Mouse (Mus musculus) limb, embryonic 10.5 days (tissue): ENCODE results near the gene Med1. TPM values are rescaled to one million over a fixed set of nuclear protein-coding genes. Genes with fewer than 3 reads are reported as not detected.
"Not testable (repeated sequence)": the region's sequence is repeated elsewhere in the genome, so short reads cannot be mapped to it uniquely, and the experiment has no call there.

Experiments
- DNase-seq: peaks from one replicate; pipeline ENCODE4 v3.0.0-alpha.2; 2017; ENCODE audit warnings: low spot score
- H3K27ac ChIP-seq: fragments of 300-500 bp; sonication (generic); 2 replicates; pipeline ENCODE4 v1.5.1; 2016; ENCODE audit warnings: mild to moderate bottlenecking
- H3K27me3 ChIP-seq: fragments of 300-500 bp; sonication (generic); 2 replicates; pipeline ENCODE4 v1.6.1; 2016; ENCODE audit warnings: low read depth, mild to moderate bottlenecking; ENCODE audit not compliant: poor library complexity, severe bottlenecking
- H3K36me3 ChIP-seq: fragments of 300-500 bp; sonication (generic); 2 replicates; pipeline ENCODE4 v1.6.1; 2016; ENCODE audit warnings: mild to moderate bottlenecking, moderate library complexity
- H3K4me1 ChIP-seq: fragments of 300-500 bp; sonication (generic); 2 replicates; pipeline ENCODE4 v1.6.1; 2016
- H3K4me3 ChIP-seq: fragments of 300-500 bp; sonication (generic); 2 replicates; pipeline ENCODE4 v1.5.1; 2016; ENCODE audit warnings: mild to moderate bottlenecking, moderate library complexity
- H3K9me3 ChIP-seq: fragments of 300-500 bp; sonication (generic); replicated peaks from 2 replicates; pipeline ENCODE4 v1.6.1; 2016; ENCODE audit warnings: mild to moderate bottlenecking
- WGBS: fragments of 180-500 bp; shearing (Covaris S2); methylation state at CpG from one replicate; pipeline ENCODE4 v1.1.7; 2016; 5-methylcytosine and 5-hydroxymethylcytosine counted together
- polyA plus RNA-seq: library from polyadenylated mRNA; unstranded; fragments of >200 nt; fragmentation: Nextera tagmentation; extraction: Ambion mirVana; gene quantifications from 2 replicates; pipeline ENCODE4 v1.2.1, GENCODE M21; 2016

Gene Med1
- polyA plus RNA-seq, 1 experiment from 2014 or later = 84.3 TPM

DNA sequence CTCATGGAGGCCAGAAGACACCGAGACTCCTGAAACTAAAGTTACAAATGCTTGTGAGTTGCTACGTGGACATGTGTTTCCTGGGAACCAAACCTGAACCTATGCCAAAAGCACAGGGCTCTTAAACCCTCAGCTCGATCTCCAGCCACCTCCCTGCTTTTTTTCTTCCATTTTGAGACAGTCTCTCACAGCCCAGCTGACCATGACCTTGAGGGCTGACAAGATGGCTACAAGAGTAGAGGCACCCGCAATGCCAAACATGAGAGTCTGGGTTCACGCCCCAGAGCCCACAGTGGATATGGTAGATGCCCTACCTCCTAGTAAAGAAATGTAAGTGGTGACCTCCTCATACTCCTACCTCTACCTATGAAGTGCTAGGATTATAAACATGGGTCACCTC lies 2.3 kb downstream of the Med1 start:
- 95% methylated on average over 5 of the region's 5 CpGs for WGBS
- H3K4me3 ChIP-seq = no peak overlapping the region
- H3K4me1 ChIP-seq = peaks cover 14% of the 10 kb centered on the region

DNA sequence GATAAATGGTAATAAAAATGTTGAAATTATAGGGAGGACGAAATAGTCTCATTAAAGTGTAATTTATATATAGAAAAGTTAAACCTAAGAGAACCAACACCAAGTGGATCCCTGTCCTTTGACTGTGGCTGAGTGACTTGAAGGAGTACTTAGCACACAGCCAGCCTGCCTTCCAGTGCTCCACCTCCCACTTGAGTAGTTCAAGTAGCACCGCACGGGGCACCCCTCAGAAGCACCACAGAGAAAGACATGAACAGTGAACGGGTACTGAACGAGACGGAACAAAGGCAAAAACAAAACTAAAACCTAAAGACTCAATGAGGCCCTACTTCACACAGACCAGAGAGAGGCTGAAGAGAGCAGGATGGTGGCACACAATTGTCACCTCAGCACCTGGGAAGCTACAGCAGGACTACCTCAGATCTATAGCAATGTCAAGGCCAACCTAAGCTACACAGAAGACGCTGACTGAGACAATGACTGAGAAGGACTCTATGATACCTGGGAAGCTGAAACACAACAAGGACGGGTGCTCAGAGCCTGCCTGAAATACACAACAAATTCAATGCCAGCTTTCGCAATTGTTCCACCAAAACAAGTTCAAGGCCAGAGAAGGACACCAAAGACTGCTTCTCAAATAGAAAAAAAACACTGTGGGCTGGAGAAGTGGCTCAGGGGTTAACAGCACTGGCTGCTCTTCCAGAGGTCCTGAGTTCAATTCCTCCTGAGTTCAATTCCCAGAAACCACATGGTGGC lies 5.3 kb downstream of the Med1 start:
- H3K36me3 ChIP-seq = peaks cover 83% of the 10 kb centered on the region
- no peaks in the 10 kb centered on the region for H3K9me3 ChIP-seq
- DNase-seq = no peak
- H3K27me3 ChIP-seq = no peaks in the 10 kb centered on the region
- peaks cover 10% of the 10 kb centered on the region for H3K4me1 ChIP-seq
- H3K4me3 ChIP-seq = no peak overlapping the region
- 94% methylated on average over 9 of the region's 9 CpGs for WGBS
- H3K27ac ChIP-seq = no peak overlapping the region

More for the DNA sequence above, 2.3 kb downstream of the Med1 start:
- H3K9me3 ChIP-seq = no peaks in the 10 kb centered on the region
- H3K27ac ChIP-seq = no peak overlapping the region
- no peak for DNase-seq
- peaks cover 53% of the 10 kb centered on the region for H3K36me3 ChIP-seq
- H3K27me3 ChIP-seq = no peaks in the 10 kb centered on the region

DNA sequence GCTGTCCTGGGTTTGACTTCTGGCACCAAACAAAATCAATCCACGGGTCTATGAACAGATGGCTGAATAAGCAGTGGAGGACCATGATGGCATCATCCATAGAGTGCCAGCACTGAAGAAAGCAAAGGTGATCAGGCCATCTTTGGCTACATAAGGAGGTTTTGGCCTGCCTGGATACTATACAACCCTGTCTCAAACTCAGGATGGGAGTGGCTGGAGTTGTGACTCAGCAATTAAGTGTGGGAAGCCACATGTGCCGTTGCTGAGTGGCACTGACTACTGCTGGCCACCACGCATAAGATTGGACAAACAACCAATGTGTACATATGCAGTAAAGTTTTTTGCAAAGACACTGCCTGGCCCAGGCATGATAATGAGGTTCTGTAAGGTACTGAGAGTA lies 10.9 kb downstream of the Med1 start:
- H3K4me3 ChIP-seq, H3K27ac ChIP-seq, DNase-seq, H3K4me1 ChIP-seq, H3K27me3 ChIP-seq, H3K9me3 ChIP-seq: not testable (repeated sequence)
- peaks cover 96% of the 10 kb centered on the region for H3K36me3 ChIP-seq
- WGBS = 92% methylated on average over 3 of the region's 3 CpGs

DNA sequence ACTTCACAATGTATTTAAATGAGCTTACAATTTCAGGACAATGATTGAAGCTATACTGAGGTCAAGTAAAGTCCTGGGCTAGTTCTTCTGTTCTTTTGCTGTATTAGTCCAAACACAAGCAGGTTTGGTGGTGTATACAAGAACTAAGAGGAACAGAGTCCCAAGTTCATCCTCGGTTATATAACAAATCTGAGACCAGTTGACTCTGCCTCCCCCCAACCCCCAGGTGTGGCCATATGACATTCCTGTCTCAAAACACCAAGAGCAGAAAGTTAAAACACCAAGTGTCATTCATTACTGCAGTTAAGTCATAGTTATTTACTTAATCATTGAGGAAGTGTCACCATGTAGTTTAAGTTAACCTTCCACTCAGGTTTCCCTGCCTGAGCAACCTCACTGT lies 24.7 kb downstream of the Med1 start:
- H3K36me3 ChIP-seq = peaks cover 99% of the 10 kb centered on the region
- DNase-seq = no peak
- no peaks in the 10 kb centered on the region for H3K4me1 ChIP-seq
- H3K9me3 ChIP-seq = no peaks in the 10 kb centered on the region
- no peaks in the 10 kb centered on the region for H3K27me3 ChIP-seq
- H3K27ac ChIP-seq = no peak overlapping the region
- no peak overlapping the region for H3K4me3 ChIP-seq
- WGBS = 90% methylated on average over 1 of the region's 1 CpGs

DNA sequence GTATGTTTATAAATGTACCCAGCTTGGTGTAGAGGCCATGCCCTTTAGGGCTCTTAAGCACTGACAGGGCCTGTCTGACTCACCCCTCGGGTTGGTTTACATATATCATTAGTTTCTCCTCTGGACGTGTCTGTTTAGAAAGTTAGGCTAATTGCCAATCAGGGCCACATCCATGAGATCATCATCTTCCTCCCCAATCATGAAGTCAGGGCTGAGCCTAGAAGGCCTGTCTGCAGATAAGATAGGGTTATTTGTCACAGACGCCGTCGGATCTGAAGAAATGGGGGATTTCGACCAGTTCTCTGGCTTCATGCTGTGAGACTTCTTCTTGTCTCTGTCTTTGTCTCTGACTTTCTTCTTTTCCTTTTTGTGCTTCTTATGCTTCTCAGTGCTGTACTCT lies 38.0 kb downstream of the Med1 start:
- Histone ChIP-seq H3K4me3 (no peak overlapping the region), H3K27me3 (no peaks in the 10 kb centered on the region), H3K4me1 (peaks cover 3% of the 10 kb centered on the region), H3K27ac (no peak overlapping the region), H3K9me3 (no peaks in the 10 kb centered on the region), H3K36me3 (peaks cover 63% of the 10 kb centered on the region)
- no peak for DNase-seq
- WGBS = 84% methylated on average over 6 of the region's 6 CpGs

DNA sequence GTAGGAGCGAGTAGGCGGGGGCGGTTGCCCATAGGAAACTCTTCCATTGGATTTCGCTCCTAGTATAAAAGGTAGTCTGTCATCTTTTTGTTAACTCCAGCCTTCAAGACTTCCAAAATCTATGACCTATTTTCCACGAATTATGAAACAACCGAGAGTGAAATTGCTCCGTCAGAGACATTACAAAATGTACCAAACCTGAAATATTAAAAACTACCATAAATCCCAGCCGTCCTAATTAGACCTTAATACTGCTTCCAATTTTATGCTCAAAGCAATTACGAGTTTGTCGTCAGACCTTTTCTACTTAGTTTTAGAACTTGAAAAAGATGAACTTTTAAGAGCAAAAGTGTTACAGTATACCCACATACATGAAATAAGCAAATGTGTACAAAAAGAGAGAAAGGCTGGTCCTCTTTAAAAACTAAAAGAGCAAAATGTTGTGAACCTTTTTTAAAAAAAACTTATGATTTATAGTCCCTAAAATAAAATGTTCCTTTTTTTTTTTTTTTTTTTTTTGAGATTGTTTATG lies 42.4 kb downstream of the Med1 start:
- Histone ChIP-seq H3K9me3 (no peaks in the 10 kb centered on the region), H3K36me3 (peaks cover 19% of the 10 kb centered on the region), H3K27ac (peak overlapping the region; percentile 89; the same call in 1 of the 2 replicates), H3K4me1 (peaks cover 19% of the 10 kb centered on the region), H3K27me3 (no peaks in the 10 kb centered on the region), H3K4me3 (peak overlapping the region; percentile 84)
- 9% methylated on average over 10 of the region's 10 CpGs for WGBS
- no peak for DNase-seq

DNA sequence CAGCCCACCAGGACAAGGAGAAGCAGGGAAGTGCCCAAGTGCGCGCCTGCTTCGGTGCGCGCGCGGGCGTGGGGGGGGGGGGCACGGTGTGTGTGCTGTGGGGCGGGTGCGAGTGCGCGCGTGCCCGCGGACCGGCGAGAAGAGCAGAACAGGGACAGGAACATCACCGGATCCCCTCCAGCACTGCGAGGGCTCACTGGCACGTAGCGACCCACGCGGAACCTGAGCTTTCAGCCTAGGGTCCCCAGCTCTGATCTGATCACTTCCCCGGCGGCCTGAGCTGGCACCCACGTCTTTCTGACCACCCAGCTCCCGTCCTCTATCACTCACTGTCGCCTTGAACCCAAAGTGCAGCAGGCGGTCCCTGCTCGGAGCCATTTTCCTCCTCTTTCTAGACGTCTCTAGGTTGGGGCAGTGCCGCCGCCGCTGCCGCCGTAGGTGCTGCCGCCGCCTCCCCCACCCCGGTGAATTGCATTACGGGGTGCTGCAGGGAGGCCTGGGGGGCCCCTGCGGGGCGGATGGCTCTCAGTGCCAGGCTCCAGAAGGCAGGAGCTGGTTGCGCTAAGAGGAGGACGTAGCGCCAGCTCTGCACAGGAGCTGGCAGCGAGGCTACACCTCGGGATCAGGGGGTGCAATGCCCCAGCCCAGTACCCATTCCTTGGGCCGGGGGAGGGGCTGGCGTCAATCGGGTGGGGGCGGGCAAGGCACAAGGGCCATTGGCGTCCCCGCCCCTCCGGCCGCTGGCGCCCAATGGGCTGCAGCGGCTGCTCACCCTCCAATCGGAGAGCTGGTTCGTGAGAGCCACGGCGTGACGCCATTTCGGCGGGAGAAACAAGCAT lies 43.1 kb downstream of the Med1 start, which contains the start of gene Fbxl20:
Gene Fbxl20, minus strand, starts transcription at position 618 of the 839 bp plus-strand sequence.
- DNase-seq = peak; percentile 95
- peak within 1 kb of the TSS; percentile 84 for H3K4me3 ChIP-seq
- WGBS = under 1% methylated on average over 64 of the region's 65 CpGs

DNA sequence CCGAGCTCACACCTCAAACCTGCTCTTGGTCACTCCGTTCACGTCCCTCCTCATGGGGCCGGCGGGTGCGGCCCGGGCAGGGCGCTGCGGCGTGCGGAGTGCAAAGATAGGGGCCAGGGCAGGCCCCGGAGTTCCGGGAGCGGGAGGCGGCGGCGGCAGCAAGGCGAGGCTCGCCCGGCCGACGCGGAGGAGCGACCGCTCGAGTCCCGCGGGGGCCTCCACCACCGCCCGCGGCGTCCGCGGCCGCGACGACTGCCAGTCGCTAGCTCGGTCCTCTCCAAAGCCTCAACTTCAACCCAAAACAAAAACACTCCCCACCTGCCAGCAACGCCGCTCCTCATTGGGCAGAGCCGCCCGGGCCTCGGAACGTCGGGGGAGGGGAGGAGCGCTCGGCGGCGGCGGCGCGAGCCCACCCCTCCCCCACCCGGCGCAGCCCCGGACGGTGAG lies 43.8 kb downstream of the Med1 start:
- peak overlapping the region; percentile 84 for H3K4me3 ChIP-seq
- DNase-seq = peak; percentile 99
- H3K9me3 ChIP-seq = no peaks in the 10 kb centered on the region
- under 1% methylated on average over 56 of the region's 57 CpGs for WGBS
- no peaks in the 10 kb centered on the region for H3K27me3 ChIP-seq
- peaks cover 5% of the 10 kb centered on the region; the same call in 1 of the 2 replicates for H3K36me3 ChIP-seq
- peaks cover 19% of the 10 kb centered on the region for H3K4me1 ChIP-seq
- peak overlapping the region; percentile 89 for H3K27ac ChIP-seq

More for the DNA sequence above, 43.1 kb downstream of the Med1 start, which contains the start of gene Fbxl20:
- peak within 1 kb of the TSS; percentile 89 for H3K27ac ChIP-seq
- H3K27me3 ChIP-seq = no peaks in the 10 kb centered on the region
- no peaks in the 10 kb centered on the region for H3K9me3 ChIP-seq
- H3K4me1 ChIP-seq = peaks cover 19% of the 10 kb centered on the region
- peaks cover 12% of the 10 kb centered on the region for H3K36me3 ChIP-seq

DNA sequence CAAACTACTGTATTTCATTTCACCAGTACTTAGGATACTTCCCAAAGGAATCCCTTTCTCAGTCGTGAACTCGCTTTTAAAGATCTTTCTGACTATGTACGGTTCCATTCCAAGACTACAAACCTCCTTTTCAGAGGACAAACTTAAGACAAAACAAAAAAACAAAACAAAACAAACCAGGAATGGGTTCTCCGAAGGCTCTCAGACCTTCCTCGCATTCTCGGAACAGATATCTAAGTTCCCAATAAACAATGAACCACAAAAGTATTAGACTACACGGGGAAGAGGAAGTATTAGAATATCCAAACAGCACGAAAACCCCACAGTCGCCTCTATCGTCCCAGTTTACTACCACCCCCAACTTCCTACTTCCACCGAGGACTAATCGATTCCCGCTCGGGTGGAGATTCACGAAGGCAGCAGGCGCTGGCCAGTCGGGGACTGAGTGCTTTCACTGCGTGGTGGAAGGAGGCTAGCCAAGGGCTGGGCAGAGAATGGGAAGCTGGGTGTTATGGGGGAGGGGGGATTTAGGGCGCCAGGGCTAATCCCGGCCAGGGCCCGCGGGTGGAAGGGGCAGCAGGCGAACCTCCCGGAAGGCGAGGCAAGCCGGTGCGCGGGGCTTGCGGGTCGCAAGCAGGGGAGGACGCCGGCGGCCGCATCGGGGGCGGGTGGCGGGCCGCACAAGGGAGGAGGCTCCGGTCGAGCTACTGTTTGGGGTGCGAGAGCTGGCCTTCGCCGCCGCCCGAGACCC lies 44.4 kb downstream of the Med1 start:
- H3K27ac ChIP-seq = peak overlapping the region; percentile 89
- no peaks in the 10 kb centered on the region for H3K9me3 ChIP-seq
- peak; percentile 65 for DNase-seq
- WGBS = 4% methylated on average over 45 of the region's 45 CpGs
- peak overlapping the region; percentile 84 for H3K4me3 ChIP-seq
- H3K4me1 ChIP-seq = peaks cover 19% of the 10 kb centered on the region
- H3K27me3 ChIP-seq = no peaks in the 10 kb centered on the region
- 0 out of 2 replicates have a peak, but pooled peaks cover under 1% of the 10 kb centered on the region for H3K36me3 ChIP-seq

DNA sequence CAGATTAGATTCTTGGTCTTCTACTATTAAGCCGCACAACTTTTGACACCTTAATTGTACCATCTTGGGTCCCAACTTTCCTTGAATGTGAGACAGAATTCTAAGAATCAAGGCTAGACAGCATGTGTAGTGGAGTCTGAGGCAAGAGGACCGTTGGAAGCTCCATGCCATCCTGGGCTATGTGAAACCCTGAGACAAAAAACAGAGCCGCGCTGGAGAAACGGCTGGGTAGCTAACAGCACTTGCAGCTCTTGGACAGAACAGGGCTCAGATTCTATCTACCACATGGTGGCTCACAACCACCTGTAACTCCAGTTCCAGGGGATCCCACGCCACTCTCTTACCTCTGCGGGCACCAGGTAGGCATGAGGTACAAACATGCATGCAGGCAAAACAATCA lies 47.2 kb downstream of the Med1 start:
- peaks cover 13% of the 10 kb centered on the region for H3K36me3 ChIP-seq
- no peaks in the 10 kb centered on the region for H3K9me3 ChIP-seq
- no peak overlapping the region for H3K27ac ChIP-seq
- H3K4me3 ChIP-seq = no peak overlapping the region
- DNase-seq = no peak
- no peaks in the 10 kb centered on the region for H3K27me3 ChIP-seq
- peaks cover 19% of the 10 kb centered on the region for H3K4me1 ChIP-seq
- WGBS = 88% methylated on average over 7 of the region's 7 CpGs

DNA sequence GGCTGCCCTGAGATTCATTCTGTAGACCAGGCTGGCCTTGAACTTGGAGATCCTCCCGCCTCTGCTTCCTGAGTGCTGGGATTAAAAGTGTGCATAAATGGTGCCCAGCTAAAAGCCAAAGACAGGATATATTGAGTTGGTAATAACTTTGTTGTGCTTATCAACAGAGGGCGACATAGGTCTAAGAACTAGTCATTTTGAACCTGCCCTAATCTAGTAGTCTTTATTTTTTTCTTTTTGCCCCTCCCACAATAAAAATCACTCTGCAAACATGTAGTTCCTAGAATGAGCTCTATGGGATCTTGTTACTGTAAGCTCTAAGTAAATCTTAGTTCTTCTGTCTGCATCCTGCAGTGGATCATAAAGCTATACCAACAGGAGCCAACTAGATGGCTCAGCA lies 50.5 kb downstream of the Med1 start:
- Histone ChIP-seq H3K9me3 (no peaks in the 10 kb centered on the region), H3K36me3 (peaks cover 19% of the 10 kb centered on the region), H3K27me3 (no peaks in the 10 kb centered on the region), H3K4me3 (no peak overlapping the region), H3K4me1 (peaks cover 3% of the 10 kb centered on the region), H3K27ac (no peak overlapping the region)
- DNase-seq = no peak
- 90% methylated on average over 2 of the region's 2 CpGs for WGBS

DNA sequence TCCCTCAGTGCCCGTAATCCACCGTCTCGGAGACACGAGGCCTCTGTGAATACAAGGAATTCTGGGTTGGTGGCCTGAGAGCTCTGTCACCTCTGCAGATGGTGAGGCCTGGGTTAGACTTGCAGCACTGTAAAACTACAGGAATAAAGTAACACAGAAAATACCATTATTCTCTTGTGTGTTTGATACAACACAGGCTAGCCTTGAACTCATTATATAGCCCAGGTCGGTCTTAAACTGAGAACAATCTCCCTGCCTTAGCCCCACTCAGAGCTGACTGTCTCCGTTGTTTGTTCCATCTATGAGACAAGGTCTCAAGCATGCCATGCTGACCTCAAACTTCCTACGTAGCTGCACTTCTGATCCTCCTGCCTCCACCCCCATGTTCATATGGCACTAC lies 54.2 kb downstream of the Med1 start:
- Histone ChIP-seq H3K4me3 (no peak overlapping the region), H3K9me3 (no peaks in the 10 kb centered on the region), H3K27ac (no peak overlapping the region), H3K27me3 (no peaks in the 10 kb centered on the region), H3K36me3 (peaks cover 19% of the 10 kb centered on the region), H3K4me1 (no peaks in the 10 kb centered on the region)
- no peak for DNase-seq
- 88% methylated on average over 7 of the region's 7 CpGs for WGBS
